Mouse (Mus musculus): ENCODE measurements around the gene Rbm41. TPM values are rescaled to one million over a fixed set of nuclear protein-coding genes. Genes with fewer than 3 reads are reported as not detected.

The Rbm41 gene
- 10 to 100 TPM in 1 of 2 experiments, 1 to 10 TPM in 1; 8.9 to 10.7 TPM for total RNA-seq (2021)

DNA sequence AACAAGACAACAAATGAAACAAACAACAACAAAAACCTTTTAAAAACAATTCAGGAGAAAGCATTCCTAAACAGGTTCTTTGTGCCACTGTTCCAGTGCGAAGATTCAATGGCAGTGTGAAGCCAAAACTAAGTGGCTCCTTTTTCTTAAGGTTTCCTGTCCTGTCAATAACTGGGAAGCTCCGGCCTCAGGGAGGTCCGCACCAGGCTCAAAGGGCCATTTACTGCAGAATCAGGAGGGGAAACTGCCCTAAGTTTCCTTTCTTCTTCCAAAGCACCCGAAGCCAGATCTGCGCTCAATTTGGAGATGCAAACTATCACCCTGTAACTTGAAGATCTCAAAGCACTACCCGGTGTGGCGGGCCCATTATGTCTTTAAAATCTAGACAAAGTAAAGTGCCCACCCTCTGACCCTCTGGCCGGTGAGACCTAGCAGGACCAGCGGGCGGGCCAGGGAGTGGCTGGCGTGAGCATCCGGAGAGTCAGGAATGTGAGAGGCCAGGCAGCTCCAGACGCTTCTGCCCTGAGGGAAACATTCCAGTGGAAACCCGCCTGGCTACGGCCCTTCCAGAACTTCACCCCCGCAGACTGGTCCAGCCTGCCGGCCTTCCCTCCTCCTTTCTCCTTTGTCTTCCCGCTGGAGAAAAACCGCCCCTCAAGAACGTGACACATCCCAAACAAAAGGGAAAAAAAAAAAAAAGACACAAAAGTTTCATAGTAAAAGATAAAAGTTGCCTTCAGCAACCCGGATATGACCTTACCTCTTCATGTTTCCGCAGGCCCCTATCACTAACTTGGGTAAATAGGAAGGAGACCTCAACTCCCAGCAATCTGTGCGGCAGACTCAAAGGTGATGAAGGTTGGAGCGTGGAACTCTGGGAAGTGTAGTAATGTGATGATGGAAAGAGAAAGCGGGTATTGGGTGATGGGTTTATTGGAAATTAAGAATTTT is at the start of gene Rbm41:
Gene Rbm41 (minus strand): TSS at position 856 of the 951 bp plus-strand sequence.
- peak; percentile 51 to 56 for DNase-seq (ENCODE audit: low spot score in 2 of 2)
- intact Hi-C loops (cut with DNase I) = no loop called here

DNA sequence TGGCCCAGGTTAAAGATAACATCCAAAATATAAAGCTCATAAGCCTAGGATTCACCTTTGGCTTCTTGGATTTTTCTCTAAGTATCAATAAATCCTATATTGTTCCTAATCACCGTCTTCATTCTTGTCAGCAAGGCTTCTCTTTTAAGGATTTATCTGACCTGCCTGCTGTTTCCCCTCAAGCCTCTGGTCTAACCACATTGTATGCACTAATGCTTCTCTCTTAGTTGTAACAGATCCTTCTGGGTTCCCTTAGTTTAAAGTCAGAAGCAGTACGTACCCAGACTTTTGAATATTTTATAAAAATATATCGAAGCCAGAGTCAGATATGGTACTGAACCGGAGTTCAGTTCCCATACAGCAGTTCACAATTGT is 283 bp upstream of the Rbm41 start:
- no peak for DNase-seq (ENCODE audit: low spot score in 2 of 2)
- intact Hi-C loops (cut with DNase I) = no loop called here

DNA sequence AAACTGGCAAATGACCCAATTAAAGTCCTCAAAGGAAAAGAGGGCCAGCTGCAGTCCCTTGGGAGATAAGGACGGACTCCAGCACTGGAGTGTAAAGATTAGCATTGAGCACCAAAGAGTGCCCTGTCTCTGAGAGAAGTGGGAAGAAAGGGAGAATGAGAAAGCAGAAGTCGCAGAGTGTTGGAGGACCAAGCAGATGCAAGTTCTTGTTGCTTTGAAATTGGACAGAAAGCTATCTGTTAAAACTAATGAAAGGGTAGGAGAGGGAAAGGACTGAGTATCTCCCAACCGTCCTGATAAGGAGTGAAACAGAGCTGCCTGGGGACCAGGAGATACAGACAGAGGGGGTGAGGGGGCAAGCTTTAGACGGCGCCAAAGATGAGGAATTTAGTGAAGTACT is 16.3 kb downstream of the Rbm41 start:
- intact Hi-C loops (cut with DNase I) = no loop called here

DNA sequence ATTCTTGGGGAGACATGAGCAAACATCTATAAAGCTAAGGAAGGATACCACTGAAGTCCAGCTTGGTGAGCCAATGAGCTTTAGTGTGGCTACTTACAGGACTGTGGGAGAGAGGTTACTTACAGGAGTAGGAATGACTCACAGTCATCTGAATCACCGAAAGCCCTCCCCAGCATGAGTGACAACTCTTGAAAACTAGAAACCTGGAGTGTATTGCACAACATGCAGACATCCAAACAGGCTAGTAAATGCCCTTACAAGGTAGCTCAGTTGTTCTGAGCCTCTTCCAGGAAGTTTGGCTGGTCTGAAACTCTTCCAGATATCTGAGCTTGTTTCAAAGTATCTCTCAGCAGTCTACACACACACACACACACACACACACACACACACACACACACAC is 64.9 kb downstream of the Rbm41 start:
- intact Hi-C loops (cut with DNase I) = no loop called here
- DNase-seq (ENCODE audit: low spot score in 2 of 2) = no peak

More for the DNA sequence above, 16.3 kb downstream of the Rbm41 start:
- DNase-seq (ENCODE audit: low spot score in 2 of 2) = no peak

DNA sequence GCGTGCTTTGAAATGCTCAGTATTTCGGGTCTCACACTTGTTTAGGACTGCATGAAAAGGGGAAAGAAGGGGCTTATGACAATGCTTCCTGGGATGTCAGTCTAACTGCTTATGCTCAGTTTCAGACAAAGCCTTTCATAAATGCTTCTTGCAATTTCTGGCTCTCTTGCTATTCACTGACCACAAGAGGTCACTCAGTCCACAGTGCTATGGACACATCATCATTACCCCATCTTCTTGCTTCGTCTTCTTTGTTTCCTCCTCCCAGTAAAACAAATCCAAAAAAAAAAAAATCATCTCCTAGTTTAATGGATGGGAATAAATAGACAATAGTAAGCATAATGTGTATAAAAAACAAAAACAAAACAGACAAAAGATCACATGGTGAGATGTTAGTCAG is 65.9 kb downstream of the Rbm41 start:
- intact Hi-C loops (cut with DNase I) = no loop called here
- DNase-seq (ENCODE audit: low spot score in 2 of 2) = no peak

DNA sequence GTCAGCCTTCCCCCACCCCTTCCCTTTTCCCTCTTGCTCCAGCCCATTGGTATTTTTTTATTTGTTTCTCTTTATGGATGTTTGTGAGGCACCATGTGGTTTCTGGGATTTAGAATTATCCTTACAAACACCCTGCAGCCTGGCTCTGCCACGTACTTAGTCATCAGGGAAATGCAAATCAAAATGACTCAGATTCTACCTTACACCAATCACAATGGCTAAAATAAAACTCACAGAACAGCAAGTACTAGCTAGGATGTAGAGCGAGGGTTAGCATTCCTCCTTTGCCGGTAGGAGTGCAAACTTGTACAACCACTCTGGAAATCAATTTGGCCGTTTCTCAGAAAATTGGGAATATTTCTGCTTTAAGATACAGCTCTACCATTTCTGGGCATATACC is 77.8 kb downstream of the Rbm41 start:
- intact Hi-C loops (cut with DNase I) = no loop called here
- no peak for DNase-seq (ENCODE audit: low spot score in 2 of 2)

DNA sequence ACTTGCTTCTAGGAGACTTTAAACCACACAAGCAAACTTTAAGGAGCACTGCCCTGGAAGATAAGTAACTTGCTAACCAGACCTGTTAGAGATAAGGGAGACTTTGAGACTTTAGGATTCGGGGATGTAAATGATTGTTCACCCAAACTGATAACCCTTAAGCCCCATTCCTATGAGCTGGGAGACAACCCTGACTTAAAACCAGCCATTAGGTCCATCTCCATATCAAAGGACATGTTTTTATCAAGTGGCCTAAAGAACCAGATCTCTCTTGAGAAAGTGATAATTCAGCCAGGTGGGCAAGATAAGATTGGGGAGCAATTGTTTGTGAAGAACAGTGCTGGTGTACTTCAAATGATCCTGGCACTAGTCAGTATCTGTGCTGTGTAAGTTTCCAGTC is 107.0 kb downstream of the Rbm41 start:
- intact Hi-C loops (cut with DNase I) = no loop called here
- DNase-seq (ENCODE audit: low spot score in 2 of 2) = no peak

DNA sequence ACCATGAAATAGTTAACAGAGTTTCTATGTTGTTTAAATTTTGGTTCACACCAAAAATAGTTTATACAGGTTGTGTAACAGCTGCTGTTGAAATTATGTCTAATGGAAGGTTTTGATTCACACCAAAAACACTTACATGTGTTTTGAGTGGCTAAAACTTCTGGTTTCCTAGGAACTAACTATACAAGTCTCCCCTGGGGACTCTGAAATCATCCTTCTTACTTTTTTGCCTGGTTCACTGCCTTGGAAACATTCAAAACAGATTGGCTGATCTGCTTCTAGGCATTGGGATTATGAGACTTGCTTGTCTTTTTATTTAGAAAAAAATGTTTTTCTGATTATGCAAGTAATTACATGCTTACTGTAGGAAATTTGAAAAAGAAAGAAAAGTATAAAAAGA is 115.2 kb downstream of the Rbm41 start:
- DNase-seq (ENCODE audit: low spot score in 2 of 2) = no peak
- intact Hi-C loops (cut with DNase I) = no loop called here

DNA sequence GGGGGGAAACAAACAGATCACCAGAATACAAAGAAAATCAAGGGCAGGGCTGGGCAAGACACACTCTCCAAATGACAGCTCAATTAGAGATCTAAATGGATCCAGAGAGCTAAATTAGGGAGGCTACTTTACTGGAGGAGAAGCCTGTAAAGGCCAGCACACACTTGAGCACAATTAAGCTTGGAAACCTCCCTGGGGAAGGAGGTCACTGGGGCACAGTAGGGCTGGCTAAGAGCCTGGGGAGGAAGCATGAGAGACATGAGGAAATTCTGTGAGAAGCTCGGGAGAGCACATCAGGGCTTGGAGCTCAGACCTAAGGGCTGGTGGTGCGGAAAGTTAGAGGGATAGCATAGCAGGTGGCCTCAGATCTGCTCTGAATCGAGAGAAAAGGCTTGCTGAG is 120.5 kb downstream of the Rbm41 start:
- intact Hi-C loops (cut with DNase I) = no loop called here
- DNase-seq (ENCODE audit: low spot score in 2 of 2) = no peak

DNA sequence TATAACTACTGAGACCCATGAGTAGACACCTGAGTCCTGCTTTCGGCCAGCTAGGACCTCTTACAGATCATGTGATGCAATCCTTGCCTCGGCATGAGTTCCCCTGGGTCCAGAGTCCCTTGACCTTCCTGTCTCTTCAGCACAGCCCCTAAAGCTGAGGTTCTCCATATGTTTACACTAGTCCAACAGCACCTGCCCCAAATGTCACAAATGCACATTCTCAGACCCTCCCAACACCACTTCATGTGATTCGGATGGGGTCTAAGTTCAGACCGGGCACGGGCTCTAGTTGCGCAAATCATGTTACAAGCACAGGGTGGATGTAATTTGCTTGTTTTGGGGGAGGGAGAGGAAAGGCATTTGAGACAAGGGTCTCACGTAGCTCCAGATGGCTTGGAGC is 121.3 kb downstream of the Rbm41 start:
- intact Hi-C loops (cut with DNase I) = no loop called here
- no peak for DNase-seq (ENCODE audit: low spot score in 2 of 2)

DNA sequence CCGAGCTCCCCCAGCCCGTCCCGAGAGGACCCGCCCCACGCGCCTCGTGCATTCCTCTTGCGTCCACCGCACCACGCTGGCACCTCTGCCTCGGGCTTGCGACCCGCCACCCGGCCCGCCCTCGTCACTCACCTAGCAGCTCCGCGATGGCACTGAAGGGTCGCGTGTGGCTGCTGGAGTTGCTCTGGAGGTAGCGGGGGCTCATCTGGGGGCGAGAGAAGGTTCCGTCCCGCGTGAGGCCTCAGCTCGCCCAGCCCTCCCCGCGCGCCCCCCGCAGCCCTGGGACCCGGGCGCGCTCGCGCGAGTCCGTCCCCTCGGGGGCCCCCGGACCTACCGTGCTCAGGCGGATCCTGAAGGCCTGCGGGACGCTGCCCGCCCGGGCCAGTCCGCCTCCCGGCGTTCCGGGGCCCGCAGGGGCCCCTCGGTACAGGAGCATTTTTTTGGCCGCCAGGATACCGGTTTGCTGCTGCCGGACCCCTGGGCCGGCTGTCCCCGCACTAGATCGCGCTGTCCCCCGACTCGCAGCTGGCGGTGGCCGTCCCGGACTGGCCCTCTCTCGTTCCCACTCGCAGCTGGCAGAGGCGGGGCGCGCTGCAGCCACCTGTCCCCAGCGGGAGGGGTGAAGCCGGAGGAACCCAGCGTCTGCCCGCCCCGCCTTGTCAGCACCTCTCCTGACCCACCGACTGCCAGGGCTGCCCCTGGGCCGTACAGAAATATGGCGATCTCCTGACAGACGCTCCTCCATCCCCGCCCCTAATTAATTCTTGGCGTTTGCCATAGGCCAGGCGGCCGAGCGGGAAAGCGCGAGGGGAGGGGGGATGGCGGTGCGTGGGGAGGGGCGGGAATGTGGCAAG is 127.2 kb downstream of the Rbm41 start, which contains the start of gene Morc4:
Gene Morc4 (minus strand): TSS at position 740 of the 854 bp plus-strand sequence.
- intact Hi-C loops (cut with DNase I) = no loop called here
- peak; percentile 23 to 35 for DNase-seq (ENCODE audit: low spot score in 2 of 2)

DNA sequence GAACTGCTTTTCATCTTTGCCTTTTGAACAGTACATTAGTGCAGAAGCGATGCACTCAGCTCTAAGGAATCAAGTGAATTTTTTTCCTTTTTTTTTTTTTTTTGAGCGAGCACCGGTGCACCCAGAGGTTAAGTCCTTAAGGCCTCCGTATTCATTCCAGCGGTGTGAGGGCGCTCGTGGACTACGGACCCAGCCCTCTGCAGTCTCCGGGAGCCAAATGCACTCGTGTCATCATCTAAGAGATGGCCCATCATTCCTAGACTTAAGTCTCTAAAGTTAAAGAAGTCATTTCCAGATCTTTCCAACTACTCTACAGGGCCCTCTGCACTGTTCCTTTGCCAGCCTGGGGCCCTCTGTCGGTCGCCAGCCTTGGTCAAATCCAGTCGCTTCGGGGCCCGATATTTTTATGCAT is 128.1 kb downstream of the Rbm41 start:
- intact Hi-C loops (cut with DNase I) = no loop called here
- no peak for DNase-seq (ENCODE audit: low spot score in 2 of 2)

DNA sequence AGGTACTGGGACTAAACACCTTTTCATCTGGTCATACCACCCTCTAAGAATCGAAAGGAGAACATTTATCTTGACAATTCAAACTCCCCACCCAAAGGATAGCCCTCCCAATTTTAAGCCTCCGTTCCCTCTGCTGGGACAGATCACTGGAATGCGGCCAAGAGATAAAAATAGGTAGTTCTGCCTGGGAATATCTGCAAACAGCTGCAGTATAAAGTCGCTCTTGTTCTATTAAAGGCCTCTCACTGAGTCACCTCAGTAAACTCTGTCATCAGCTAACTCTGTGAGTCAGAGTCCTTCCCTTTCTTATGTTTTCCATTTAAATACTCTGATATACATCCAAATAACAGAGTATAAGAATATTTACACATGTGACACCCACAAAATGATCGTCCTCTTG is 139.0 kb downstream of the Rbm41 start:
- intact Hi-C loops (cut with DNase I) = no loop called here
- no peak for DNase-seq (ENCODE audit: low spot score in 2 of 2)

DNA sequence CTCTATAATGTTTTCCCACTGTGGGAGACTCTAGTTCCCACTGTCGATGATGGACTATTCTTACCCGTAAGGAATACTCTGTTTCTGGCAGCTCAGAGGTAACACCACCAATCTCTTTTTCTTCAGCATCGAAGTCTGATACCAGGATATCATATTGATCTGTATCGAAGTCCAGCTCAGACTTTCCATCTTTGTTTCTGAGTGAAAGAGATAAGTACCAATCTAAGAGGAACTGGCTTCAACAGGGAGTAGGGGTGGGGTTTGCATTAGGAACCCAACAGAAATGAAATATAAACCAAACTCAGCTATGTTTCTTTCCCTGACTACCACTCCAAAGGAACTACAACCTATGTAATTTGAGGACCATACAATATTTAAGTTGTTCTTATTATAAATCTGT is 143.6 kb downstream of the Rbm41 start:
- intact Hi-C loops (cut with DNase I) = no loop called here
- DNase-seq (ENCODE audit: low spot score in 2 of 2) = no peak

DNA sequence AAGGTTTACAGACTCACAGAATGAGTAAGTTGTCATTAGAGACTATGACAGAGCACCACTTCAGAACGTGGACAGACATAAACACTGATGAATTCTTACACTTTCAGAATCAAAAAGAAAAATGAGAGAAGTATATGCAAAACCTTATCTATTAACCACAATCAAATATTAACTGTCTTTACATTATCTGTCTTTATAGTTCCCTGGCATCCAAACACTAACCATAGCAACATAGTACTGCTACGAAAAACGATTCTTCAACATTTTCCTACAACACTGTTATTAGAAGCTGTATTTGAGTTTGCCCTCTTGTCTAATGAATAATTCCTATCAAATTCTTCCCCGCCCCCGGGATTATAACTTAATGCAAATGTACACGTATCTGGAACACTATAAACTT is 157.3 kb downstream of the Rbm41 start:
- DNase-seq (ENCODE audit: low spot score in 2 of 2) = no peak
- intact Hi-C loops (cut with DNase I) = no loop called here

Other genes starting within 250 kb of the Rbm41 start
- gene Ripply1, start 216.2 kb downstream of the Rbm41 start, total RNA-seq (2021) = not detected
- under 1 TPM; 0.54 to 0.66 TPM for gene Cldn2, start 197.8 kb downstream of the Rbm41 start, total RNA-seq (2021)
- 1 to 10 TPM; 3.5 to 5.3 TPM for gene Morc4, start 126.9 kb downstream of the Rbm41 start, total RNA-seq (2021)
- gene Nup62cl, start 64.1 kb upstream of the Rbm41 start, total RNA-seq (2021) = not detected
- not detected for gene Pih1h3b, start 64.3 kb upstream of the Rbm41 start, total RNA-seq (2021)

Measured in left cerebral cortex, postnatal 36 days (tissue).